Mouse (Mus musculus) kidney, adult 8-10 months (tissue): Measurements from ENCODE around the gene Gm7978.
"Not testable (repeated sequence)": the region's sequence is repeated elsewhere in the genome, so short reads cannot be mapped to it uniquely, and the experiment has no call there.

Source experiments
- DNase-seq, 2 experiments: peaks; one replicate each; pipeline ENCODE4 v3.0.0; 2022

Gm7978 gene

DNA sequence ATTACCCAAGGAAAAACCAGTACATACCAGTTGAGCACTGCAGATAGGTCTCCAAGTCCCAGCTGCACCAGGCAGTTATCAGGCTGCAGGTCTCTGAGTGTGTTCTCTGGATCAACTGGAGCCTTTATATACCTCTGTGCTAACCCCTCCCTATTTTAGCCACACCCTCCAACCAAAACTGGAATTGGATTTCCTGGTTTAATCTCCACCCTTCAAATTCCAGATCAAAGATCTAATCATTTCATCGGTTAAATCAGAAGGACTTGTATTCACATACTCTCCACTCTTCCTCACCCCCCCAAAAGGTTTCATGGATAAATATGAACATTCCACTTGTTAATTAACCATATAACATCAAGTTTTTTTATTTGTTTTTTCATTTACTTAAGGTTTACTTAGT, at the start of gene Gm7978:
Gene Gm7978 (minus strand): TSS at position 101 of the 400 bp plus-strand sequence.
- DNase-seq, result not testable (repeated sequence)

DNA sequence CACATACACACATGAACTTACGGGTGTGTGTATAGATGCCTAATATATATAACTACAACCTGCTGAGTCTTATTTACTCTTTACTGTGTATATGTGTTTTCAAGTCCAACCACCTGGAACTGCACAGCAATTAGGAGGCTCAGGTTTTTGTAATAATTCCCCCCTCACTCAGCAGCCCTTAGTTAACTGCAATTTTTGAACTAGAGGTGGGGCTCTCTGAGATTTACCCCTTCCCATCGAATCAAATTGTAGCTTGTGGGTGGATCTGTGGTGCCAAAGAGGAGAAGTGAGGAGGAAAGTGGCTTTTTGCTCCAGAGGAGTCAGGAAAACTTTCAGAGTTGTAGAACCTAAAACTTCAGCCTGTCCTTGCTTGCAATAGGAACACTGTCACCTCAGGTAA, 39.7 kb upstream of the Gm7978 start, which contains the start of gene E330014E10Rik:
Gene E330014E10Rik (plus strand): TSS at position 301 of the 400 bp plus-strand sequence.
- DNase-seq, result not testable (repeated sequence)

DNA sequence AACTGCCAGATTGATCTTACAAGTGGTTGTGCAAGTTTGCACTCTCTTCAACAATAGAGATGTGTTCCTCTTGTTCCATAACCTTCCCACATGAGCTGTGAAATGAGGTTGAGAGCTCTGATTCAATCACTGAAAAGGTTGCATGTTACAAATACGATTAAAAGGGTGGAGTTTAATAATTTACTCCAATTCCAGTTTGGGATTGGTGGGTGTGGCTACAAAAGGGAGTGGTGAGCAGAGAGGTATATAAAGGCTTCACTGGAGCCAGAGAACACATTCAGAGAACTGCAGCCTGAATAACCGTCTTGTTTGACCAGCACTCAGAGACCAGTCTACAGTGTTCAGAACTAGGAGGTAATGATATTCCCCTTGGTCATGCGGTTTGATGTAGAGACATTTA, 5.7 kb upstream of the Gm7978 start, which contains the start of gene Gm7982:
Gene Gm7982 (plus strand): TSS at position 301 of the 400 bp plus-strand sequence.
- not testable (repeated sequence) for DNase-seq
